Mouse (Mus musculus): Measurements from ENCODE around the gene Dnal1. TPM values are rescaled to one million over a fixed set of nuclear protein-coding genes. Genes with fewer than 3 reads are reported as not detected.

Gene Dnal1
- polyA plus RNA-seq, 1 experiment from 2014 or later = 6.1 TPM

DNA sequence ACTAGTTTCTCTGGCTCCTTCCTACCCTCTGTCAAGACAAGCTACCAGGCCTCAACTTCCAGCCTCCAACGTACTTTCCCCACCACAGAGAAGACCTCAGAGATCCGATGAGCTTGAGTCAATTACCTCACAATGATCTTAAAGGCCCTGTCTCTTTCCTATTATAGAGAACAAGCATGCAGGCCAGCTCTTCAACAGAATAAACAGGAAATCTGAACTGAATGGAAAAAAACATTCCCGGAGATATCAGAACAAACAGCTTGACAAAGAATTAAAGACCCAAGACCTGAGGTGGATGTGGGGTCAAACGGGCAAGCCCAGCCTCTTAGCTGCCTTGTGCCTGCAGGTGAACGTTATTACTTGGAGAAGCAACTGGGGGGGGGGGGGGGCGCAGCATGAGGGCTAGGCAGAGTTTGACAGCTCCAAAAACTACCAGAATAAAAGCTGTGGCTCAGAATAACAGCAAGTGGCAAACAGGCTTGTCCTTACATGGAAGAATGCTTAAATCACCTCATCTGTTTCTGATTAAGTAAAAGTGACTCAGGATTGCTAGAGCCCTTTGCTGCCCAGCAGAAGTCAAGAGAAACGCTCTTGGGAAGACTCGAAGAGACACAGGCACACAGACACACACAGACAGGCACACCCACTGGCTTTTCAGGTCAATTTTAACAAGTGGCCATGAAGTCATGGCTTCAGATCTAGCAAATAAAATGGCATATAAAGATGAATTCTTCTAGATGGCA, 51.6 kb downstream of the Dnal1 start:
- peaks cover 26% of the 10 kb centered on the region for H3K4me1 ChIP-seq
- H3K27ac ChIP-seq = 0 out of 2 replicates have a peak overlapping the region, but pooled peaks have one; percentile 6
- peaks cover 43% of the 10 kb centered on the region; the same call in 1 of the 2 replicates for H3K36me3 ChIP-seq
- H3K9ac ChIP-seq = no peak overlapping the region
- H3K4me2 ChIP-seq = no peak overlapping the region
- no peaks in the 10 kb centered on the region for H3K9me3 ChIP-seq
- 33% methylated on average over 8 of the region's 8 CpGs for WGBS
- no peak for ATAC-seq (ENCODE audit: borderline replicate concordance, extremely low read depth, low FRiP score, low TSS enrichment)
- no peaks in the 10 kb centered on the region for H3K27me3 ChIP-seq
- no peak overlapping the region for H3K4me3 ChIP-seq

DNA sequence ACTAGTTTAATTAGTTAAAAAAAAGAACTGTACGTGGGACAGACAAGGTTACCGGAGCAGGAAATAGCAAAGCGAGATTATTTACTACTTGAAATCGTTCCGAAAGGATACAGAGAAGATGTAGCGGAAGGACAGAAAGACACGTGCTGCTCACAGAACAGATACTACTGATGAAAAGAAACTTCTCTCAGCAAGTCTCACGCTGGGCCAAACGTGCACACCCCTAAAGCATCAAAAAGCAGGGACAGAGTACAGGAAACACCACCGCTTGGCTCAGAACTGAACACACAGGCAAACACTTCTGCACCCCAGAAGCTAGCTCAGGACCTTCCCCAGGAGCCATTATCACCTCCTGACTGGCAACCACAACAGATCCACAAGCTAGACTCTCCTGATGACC, 56.4 kb downstream of the Dnal1 start:
- 82% methylated on average over 10 of the region's 10 CpGs for WGBS
- Histone ChIP-seq H3K36me3 (peaks cover 46% of the 10 kb centered on the region), H3K4me2 (no peak overlapping the region), H3K27me3 (no peaks in the 10 kb centered on the region), H3K9me3 (no peaks in the 10 kb centered on the region), H3K4me1 (peaks cover 35% of the 10 kb centered on the region), H3K27ac (no peak overlapping the region), H3K4me3 (no peak overlapping the region), H3K9ac (no peak overlapping the region)
- ATAC-seq (ENCODE audit: borderline replicate concordance, extremely low read depth, low FRiP score, low TSS enrichment) = no peak

DNA sequence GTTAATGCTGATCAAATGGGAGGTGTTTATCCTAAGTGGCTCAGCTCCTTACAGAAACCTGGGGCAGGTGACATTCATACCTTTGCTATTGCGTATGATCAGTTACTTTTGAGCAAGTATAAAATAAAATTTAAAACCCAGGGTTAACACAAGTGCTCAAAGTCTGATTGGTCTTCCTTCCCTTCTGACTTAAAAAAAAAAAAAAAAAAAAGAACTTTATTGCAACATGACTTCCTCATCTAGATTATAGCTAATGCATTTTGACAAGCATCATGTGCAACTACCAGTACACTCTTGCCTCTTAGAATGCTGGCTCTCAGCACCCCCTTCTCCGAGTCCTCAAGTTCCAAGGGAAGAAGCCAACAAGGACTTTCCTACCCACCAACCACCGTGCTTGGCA, 58.0 kb downstream of the Dnal1 start:
- Histone ChIP-seq H3K9me3 (no peaks in the 10 kb centered on the region), H3K9ac (no peak overlapping the region), H3K27me3 (no peaks in the 10 kb centered on the region), H3K36me3 (peaks cover 42% of the 10 kb centered on the region), H3K27ac (no peak overlapping the region), H3K4me2 (no peak overlapping the region), H3K4me3 (no peak overlapping the region), H3K4me1 (peaks cover 42% of the 10 kb centered on the region)
- 88% methylated on average over 3 of the region's 3 CpGs for WGBS
- no peak for ATAC-seq (ENCODE audit: borderline replicate concordance, extremely low read depth, low FRiP score, low TSS enrichment)

DNA sequence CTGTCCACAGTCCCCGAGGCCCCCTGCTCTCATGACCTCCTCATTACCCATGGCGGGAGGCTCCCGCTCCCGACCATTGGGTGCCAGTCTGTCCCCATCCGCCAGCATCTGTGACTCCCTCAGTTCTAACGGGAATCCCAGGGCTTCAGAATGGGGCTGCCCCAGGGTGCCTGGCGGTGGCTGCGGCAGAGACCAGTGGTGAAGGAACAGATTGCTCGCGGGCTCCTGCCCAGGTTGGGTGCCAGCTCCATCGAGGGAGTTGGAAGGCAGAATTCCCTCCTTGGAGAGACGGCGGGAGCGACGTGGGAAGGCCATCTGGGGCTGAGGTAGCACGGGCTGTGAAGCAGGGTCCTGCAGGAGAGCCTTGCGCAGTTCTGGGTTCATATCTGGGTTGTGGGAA, 58.7 kb downstream of the Dnal1 start:
- no peak overlapping the region for H3K27ac ChIP-seq
- no peak overlapping the region for H3K9ac ChIP-seq
- WGBS = 88% methylated on average over 17 of the region's 17 CpGs
- H3K36me3 ChIP-seq = peaks cover 37% of the 10 kb centered on the region
- no peak for ATAC-seq (ENCODE audit: borderline replicate concordance, extremely low read depth, low FRiP score, low TSS enrichment)
- no peaks in the 10 kb centered on the region for H3K27me3 ChIP-seq
- H3K4me1 ChIP-seq = peaks cover 49% of the 10 kb centered on the region
- H3K4me3 ChIP-seq = no peak overlapping the region
- no peaks in the 10 kb centered on the region for H3K9me3 ChIP-seq
- H3K4me2 ChIP-seq = no peak overlapping the region

DNA sequence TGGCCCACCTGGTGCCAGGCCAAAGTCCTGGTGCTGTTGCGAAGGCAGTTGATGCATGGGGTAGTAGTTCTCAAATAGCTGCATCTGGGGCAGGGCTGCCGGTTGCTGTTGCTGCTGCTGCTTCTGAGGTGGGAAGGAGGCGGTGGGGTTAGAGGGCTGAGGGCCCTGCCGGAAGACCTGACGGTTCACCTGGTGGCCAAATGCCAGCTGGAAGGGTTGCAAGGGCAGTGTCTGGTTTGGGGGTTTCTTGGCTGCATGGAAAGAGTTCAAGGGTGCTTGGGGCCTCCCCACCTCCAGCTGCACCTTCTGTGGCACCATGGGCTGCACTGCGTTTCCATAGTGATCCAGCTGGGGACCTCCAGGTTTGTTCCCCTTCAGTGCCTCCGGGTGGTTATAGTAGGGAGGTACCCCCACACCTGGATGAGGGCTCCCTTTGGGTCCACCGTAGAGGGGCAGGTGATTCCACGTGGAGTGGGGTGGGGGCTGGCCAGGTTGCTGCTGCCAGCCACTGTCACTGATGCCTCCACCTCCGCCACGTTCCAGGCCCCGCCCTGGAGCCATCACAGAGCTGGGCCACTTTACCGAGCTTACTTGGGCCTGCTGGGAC, 59.2 kb downstream of the Dnal1 start:
- H3K4me3 ChIP-seq = no peak overlapping the region
- no peaks in the 10 kb centered on the region for H3K27me3 ChIP-seq
- no peak overlapping the region for H3K9ac ChIP-seq
- 89% methylated on average over 13 of the region's 13 CpGs for WGBS
- no peaks in the 10 kb centered on the region for H3K9me3 ChIP-seq
- H3K4me2 ChIP-seq = no peak overlapping the region
- peaks cover 37% of the 10 kb centered on the region for H3K36me3 ChIP-seq
- H3K27ac ChIP-seq = peak overlapping the region; percentile 96; the same call in 1 of the 2 replicates
- no peak; the same call in 1 of the 2 replicates for ATAC-seq (ENCODE audit: borderline replicate concordance, extremely low read depth, low FRiP score, low TSS enrichment)
- peaks cover 54% of the 10 kb centered on the region for H3K4me1 ChIP-seq

DNA sequence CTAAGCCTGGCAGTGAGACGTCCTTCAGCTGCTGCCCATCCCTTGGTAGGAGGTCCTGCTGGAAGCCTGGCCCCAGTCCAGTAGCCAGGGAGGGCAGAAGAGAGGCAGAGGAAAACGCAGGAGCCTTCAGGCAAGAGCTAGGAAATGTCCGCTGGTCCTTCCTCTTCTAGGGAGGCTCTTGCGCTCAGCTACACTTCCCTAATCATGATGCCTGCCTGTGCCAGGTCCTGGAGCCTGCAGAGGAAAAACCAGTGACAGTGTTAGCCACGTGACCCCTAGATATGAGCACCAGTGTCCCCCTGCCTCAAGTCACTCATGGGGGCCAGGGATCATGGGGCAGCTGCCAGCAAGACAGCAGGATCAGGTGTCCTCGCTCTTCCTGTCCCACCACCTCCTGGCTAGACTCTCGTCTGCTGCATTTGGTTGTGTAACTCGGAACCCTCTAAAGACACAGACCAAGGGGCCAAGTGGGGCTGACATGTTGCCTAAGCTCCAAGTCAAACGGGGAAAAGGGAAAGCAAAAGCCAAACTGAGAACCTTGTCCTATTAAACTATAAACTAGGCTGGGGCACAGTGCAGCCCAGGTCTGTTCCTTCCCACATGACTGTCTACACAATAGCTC, 60.1 kb downstream of the Dnal1 start:
- no peaks in the 10 kb centered on the region for H3K9me3 ChIP-seq
- peaks cover 34% of the 10 kb centered on the region for H3K36me3 ChIP-seq
- H3K4me3 ChIP-seq = no peak overlapping the region
- H3K4me1 ChIP-seq = peaks cover 63% of the 10 kb centered on the region
- no peak overlapping the region for H3K9ac ChIP-seq
- no peaks in the 10 kb centered on the region for H3K27me3 ChIP-seq
- H3K4me2 ChIP-seq = peak overlapping the region; percentile 17; the same call in 1 of the 2 replicates
- no peak for ATAC-seq (ENCODE audit: borderline replicate concordance, extremely low read depth, low FRiP score, low TSS enrichment)
- peak overlapping the region; percentile 96 for H3K27ac ChIP-seq
- WGBS = 47% methylated on average over 9 of the region's 9 CpGs

DNA sequence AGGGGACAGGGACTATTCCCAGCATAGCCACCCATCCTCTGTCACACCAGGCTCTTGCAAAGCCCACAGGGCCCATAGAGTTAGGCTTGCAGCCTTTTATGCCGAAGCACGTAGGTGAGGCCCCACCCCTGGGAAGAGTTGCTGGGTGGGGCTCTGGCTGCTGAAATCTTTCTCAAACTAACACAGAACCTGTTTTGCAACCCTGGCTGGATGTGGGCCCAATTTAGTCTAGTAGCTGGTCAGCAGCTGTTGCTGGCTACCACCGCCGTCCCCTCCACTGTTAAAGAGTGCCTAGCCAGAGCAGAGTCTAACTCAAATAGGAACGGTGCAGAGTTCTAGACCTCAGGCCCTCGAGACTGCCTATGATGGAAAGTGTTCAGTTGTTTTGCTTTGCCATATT, 60.7 kb downstream of the Dnal1 start:
- Histone ChIP-seq H3K27ac (peak overlapping the region; percentile 96), H3K4me3 (no peak overlapping the region), H3K4me2 (peak overlapping the region; percentile 61), H3K27me3 (no peaks in the 10 kb centered on the region), H3K9me3 (no peaks in the 10 kb centered on the region), H3K36me3 (peaks cover 34% of the 10 kb centered on the region), H3K9ac (no peak overlapping the region), H3K4me1 (peaks cover 69% of the 10 kb centered on the region)
- peak; percentile 32; the same call in 1 of the 2 replicates for ATAC-seq (ENCODE audit: borderline replicate concordance, extremely low read depth, low FRiP score, low TSS enrichment)
- WGBS = 40% methylated on average over 6 of the region's 6 CpGs

DNA sequence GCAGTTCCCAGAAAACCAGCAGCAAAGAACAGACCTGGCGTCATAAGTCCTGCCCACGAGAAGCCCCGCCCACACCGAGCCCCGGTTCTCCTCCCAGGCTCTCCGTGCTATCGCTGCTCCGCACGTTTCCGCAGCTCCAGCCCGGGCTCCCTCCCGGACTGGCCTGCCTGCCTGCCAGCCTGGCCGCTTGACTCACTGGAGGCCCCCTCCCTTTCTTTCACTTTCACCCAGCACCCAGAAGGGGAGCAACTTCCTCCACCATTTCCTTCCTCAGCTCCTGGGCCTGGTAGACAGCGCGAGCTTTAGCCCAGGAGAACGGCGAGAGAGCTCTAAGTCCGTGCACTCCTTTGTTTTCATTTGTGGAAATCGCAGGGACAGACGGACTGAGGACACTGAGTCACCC, 61.5 kb downstream of the Dnal1 start:
- no peaks in the 10 kb centered on the region for H3K9me3 ChIP-seq
- peak; percentile 81 for ATAC-seq (ENCODE audit: borderline replicate concordance, extremely low read depth, low FRiP score, low TSS enrichment)
- under 1% methylated on average over 20 of the region's 20 CpGs for WGBS
- peak overlapping the region; percentile 61 for H3K4me2 ChIP-seq
- peaks cover 32% of the 10 kb centered on the region for H3K36me3 ChIP-seq
- peak overlapping the region; percentile 45 for H3K9ac ChIP-seq
- H3K4me1 ChIP-seq = peaks cover 77% of the 10 kb centered on the region
- peak overlapping the region; percentile 37 for H3K4me3 ChIP-seq
- no peaks in the 10 kb centered on the region for H3K27me3 ChIP-seq
- H3K27ac ChIP-seq = peak overlapping the region; percentile 96

DNA sequence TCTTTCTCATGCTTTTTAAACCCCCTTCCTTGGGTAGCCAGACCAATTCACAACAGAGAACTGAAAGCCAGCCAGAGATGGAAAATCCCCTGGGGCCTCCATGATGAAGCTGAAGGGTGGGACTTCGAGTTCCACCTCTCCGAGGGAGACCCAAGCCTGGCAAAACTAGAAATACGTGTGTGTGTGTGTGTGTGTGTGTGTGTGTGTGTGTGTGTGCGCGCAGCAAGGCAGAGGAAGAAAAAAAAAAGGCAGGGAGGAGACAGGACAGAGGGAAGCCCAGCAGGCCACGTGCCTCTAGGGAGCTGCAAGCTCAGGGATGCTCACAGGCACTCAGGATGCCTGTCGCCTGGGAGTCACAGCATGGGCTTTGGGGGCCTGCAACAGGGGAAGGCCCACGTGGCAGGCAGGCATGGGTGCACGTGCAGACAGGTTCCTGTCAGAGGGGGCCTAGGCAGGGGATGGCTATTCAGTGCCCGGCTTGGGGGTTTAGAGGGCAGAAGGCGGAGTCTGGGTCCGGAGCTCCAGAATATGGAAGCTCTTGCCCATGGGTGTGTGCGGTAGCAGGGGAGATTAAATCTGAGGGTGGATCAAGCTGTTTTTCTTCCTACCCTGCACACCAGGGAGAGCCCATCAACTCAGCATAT, 62.1 kb downstream of the Dnal1 start:
- WGBS = 11% methylated on average over 13 of the region's 13 CpGs
- peak overlapping the region; percentile 37 for H3K4me3 ChIP-seq
- no peaks in the 10 kb centered on the region for H3K27me3 ChIP-seq
- H3K4me2 ChIP-seq = peak overlapping the region; percentile 61
- peaks cover 83% of the 10 kb centered on the region for H3K4me1 ChIP-seq
- peak overlapping the region; percentile 96 for H3K27ac ChIP-seq
- peaks cover 26% of the 10 kb centered on the region for H3K36me3 ChIP-seq
- ATAC-seq (ENCODE audit: borderline replicate concordance, extremely low read depth, low FRiP score, low TSS enrichment) = peak; percentile 9; the same call in 1 of the 2 replicates
- peak overlapping the region; percentile 45 for H3K9ac ChIP-seq
- no peaks in the 10 kb centered on the region for H3K9me3 ChIP-seq

DNA sequence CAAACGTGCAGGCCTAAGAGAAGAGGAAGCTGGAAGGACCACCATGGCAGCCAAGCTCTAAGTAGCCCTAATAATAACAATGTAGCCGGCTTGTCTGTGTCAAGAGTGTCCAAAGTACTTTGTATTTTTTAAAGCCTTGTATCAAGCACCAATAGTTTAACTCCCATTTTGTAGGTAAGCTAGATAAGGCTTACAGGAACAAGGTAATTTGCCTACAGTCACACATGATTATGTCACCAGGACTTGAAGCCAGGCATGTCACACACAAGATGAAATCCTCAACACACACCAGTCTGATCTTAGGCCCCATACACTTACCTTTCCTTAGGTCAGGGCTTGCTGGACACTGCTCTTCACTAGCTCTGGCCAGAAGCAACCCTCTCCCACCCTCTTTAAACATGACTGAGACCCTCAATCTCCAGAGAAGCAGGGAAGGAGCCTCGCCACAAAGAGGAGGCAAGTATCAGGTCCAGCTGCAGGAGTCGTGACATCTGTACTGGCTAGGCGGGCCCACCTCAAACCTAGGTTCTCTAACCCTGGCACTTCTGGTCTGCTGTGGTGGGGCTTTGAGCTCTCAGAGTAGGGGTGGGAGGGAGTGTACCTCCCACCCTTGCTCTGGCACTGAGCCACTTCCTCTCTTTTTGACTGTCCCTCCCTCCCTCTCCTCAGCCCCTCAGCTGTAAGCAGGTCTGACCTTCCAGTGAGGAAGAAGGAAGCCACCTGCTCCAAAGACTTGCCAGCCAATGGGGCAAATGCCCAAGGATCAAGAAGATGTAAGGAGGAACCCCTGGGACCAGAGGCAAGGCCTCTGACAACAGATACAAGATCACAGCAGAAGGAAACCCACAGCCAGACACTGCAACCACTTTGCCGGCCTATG, 63.0 kb downstream of the Dnal1 start:
- H3K9ac ChIP-seq = 0 out of 2 replicates have a peak overlapping the region, but pooled peaks have one; percentile 31
- peak overlapping the region; percentile 96 for H3K27ac ChIP-seq
- H3K4me3 ChIP-seq = no peak overlapping the region
- no peaks in the 10 kb centered on the region for H3K27me3 ChIP-seq
- no peak for ATAC-seq (ENCODE audit: borderline replicate concordance, extremely low read depth, low FRiP score, low TSS enrichment)
- peak overlapping the region; percentile 61; the same call in 1 of the 2 replicates for H3K4me2 ChIP-seq
- H3K36me3 ChIP-seq = peaks cover 17% of the 10 kb centered on the region
- 28% methylated on average over 6 of the region's 6 CpGs for WGBS
- no peaks in the 10 kb centered on the region for H3K9me3 ChIP-seq
- peaks cover 92% of the 10 kb centered on the region for H3K4me1 ChIP-seq

DNA sequence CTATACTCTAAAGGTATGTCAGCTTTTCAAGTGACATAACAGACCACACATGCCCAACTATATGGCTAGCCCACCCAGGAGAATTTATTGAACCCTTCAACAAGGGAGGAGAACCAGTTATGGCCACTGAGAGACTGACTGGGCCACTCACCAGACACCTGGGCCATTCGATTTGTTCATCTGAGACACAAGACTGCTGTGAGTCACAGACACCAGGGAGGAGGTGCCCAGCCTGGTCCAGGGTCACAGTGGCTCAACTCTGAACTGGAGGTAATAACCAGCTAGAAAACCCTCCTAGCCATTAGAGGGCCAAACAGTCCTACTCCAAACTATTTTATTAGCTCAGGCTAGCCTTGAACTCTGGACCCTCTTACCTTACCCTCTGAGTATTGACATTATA, 63.9 kb downstream of the Dnal1 start:
- 39% methylated on average over 1 of the region's 1 CpGs for WGBS
- H3K27me3 ChIP-seq = no peaks in the 10 kb centered on the region
- no peak overlapping the region for H3K4me2 ChIP-seq
- H3K4me1 ChIP-seq = peaks cover 91% of the 10 kb centered on the region
- peaks cover 9% of the 10 kb centered on the region for H3K36me3 ChIP-seq
- no peak for ATAC-seq (ENCODE audit: borderline replicate concordance, extremely low read depth, low FRiP score, low TSS enrichment)
- H3K9ac ChIP-seq = no peak overlapping the region
- no peak overlapping the region for H3K4me3 ChIP-seq
- H3K9me3 ChIP-seq = no peaks in the 10 kb centered on the region
- peak overlapping the region; percentile 96 for H3K27ac ChIP-seq

Data from lung, embryonic 15.5 days (tissue).